Mouse (Mus musculus) kidney, postnatal 14 days (tissue): ENCODE measurements around the gene Wfikkn1.

ENCODE experiments used
- DNase-seq: peaks from one replicate; pipeline ENCODE4 v3.0.0; 2022; ENCODE audit warnings: mixed read lengths

Wfikkn1 gene

DNA sequence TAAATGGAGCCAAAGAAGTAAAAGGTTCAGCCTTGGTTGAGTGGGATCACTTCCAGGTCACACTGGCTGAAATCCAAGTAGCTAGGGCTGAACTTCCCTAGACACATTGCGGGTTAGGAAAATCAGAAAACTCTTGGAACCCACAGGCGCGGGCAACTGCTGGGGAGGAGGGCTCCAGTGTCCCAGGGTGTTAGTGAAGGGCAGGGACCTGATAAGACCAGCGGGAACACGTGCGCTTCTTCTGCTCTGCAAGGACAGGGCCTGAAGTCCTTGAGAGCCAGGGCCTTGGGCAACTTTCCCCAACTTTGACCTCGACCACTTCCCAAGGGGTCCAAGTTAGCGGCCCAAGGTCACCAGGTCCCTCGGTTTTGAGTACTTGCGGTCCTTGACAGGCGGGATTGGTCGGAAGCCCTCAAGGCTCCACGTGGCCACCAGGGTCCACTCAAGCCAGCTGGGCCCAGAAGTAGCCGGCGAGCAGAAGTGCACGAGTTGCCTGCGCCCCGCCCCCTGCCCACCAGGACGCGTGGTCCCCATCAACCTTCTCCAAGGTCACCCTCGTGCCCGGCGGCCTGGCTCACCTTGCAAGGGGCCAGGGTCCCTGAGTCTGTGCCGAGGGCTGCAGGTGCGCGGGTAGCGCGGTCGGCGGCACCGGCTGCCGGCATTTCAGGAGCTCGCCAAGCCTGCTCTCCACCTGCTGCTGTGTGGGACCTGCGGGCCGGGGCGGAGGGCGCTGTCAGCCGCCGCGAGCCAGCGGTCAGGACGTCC lies 12.6 kb downstream of the Wfikkn1 start:
- peak; percentile 80 for DNase-seq

DNA sequence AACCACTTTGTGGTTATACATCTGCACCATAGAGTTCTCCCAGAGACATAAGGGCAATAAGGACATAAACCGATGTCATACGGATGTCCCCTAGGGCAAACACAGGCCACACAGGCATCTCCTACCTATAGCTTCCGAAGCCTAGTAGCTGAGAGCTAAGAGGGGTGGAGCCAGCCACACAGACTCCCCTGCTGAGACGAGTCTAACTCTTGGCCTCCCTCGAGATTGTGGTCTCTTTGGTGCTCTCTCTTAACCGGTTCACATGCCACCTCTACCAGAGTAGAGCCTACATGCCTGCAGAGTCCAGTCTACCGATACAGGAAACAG lies 13.2 kb downstream of the Wfikkn1 start:
- DNase-seq, result no peak

GRCm38 (mm10) chr17:25866172-25866571 lies 14.5 kb downstream of the Wfikkn1 start:
- peak; percentile 52 for DNase-seq

GRCm38 (mm10) chr17:25865288-25865687 lies 15.4 kb downstream of the Wfikkn1 start:
- DNase-seq, result no peak

DNA sequence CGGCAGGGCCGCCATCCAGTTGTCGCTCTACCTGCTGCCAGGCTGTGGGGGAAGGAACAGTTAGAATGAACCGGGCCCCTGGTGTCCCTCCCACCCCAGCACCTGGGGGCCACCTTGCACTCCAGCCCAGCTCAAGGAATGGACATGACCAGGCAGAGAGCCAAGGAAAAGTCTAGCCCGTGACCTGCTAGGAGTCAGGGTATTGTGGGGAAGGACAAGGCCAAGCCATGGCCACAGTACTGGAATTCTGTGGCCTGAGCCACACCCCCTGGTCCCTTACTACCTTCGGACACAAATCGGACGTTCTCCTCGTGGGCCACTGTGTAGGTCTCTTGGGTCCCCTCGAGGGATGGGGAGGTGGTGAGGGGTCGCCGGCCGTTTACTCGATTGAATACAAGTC lies 16.3 kb downstream of the Wfikkn1 start:
- peak; percentile 54 for DNase-seq

GRCm38 (mm10) chr17:25863681-25864080 lies 17.0 kb downstream of the Wfikkn1 start:
- peak; percentile 48 for DNase-seq

DNA sequence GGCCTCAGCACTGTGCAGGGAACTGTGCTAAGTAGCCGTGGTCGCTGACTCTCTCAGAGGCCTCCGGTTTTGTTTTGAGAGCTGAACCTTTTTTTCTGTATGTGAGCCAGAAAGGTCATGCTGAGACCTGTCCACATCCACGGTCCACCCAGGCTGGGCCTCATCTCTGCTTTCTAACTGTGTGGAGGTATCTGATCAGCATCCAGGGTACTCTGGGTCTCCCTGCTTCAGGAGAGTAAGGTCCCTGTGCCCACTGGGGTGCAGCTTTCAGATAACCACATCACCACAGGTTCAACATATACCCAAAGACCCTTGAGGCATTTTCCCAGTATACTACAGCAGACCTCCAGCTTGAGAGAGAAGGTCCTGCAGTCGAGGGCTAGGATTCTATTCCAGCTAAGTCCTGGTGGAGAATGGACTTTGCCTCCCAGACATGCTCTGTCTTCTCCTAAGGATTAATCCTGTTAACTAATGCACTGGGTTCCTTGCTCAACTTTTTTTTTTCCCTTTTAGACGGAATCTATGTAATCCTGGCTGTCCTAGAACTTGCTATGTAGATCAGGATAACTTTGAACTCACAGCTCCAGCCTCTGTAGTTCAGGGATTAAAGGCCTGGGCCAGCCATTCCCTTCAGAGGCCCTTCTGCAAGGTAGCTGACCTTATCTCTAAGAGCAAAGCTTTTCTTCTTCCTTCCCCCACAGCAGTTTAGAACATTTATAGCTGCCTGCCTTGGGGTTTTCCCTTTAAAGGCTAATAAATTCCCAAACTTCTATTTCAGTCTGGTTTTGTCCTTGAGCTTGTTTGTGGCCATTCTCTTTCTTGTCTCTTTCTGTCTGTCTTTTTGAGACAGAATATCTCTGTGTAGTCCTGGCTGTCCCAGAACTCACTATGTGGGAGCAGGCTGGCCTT lies 18.7 kb downstream of the Wfikkn1 start:
- DNase-seq, result no peak

DNA sequence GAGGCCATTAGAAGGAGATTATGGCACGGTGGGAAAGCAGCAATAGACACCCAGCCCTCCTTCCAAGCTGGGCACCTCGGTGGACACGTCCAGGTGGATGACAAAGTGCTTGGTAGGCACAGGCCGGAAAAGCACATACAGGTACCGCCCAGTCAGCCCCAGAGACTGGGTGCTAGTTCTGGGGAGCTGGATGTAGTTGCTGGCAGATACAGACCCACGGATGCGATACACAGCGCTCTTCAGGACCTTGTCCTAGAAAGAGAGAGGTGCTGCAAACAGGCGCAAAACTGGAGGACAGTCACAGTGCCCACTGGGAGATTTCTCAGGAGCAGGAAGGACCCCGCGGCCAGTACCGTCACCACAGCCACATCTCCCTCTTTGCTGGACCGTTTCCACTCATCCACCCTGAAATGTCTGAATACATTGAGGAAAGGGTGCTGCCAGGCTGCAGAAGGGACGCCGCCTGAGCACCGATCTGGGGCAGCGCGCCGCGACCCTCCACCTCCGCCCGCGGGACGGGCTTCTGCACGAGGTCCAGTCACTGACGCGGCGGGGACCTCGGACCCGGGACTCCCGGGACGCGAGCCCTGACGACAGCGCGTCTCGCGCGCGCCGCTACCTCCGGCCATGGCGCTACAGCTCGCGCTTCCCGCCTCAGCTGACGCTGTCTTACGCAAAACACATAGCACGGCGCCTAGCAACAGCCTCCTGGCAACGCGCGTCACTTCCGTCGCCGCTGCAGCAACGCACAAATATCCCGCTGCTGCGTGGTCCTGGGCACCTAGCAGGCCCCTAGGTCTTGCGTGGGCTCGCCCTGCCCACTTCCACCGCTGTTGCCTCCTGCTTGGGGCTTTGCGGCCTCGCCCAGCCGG lies 19.6 kb downstream of the Wfikkn1 start, which contains the start of gene Wdr90:
Wdr90 (minus strand) TSS at position 670 of the 872 bp plus-strand sequence.
- peak; percentile 95 for DNase-seq

GRCm38 (mm10) chr17:25860229-25860628 lies 20.4 kb downstream of the Wfikkn1 start:
- no peak for DNase-seq

DNA sequence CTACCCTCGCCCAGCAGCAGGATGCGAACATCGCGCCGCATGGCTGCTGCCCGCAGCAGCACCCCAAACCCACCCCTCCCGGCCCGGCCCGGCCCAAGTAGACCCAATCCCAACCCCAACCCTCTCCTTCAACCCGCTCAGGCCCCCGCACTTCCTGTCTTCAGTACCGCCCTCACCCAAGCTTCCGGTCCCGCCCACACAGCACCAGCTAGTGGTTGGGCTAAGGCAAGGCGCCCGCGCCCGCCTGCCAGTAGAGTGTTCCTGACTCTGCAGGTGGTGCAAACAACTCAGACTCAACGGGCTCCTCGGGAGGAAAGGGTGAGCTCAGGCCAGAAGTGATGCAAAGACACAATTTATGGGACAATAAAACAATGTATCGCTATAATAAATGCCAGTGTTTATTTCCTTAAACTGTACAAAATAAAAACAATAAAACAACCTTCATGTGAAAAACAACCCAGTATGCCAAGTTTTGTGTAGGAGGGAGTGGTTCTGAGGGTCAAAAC lies 36.2 kb downstream of the Wfikkn1 start, which contains the start of gene Rhot2:
Rhot2 (minus strand) TSS at position 456 of the 506 bp plus-strand sequence.
- DNase-seq, result peak; percentile 96

GRCm38 (mm10) chr17:25843636-25844395 lies 36.8 kb downstream of the Wfikkn1 start:
- DNase-seq, result no peak

- DNase-seq, result no peak
Measured at GRCm38 (mm10) chr17:25843122-25843521, 37.5 kb downstream of the Wfikkn1 start.

DNA sequence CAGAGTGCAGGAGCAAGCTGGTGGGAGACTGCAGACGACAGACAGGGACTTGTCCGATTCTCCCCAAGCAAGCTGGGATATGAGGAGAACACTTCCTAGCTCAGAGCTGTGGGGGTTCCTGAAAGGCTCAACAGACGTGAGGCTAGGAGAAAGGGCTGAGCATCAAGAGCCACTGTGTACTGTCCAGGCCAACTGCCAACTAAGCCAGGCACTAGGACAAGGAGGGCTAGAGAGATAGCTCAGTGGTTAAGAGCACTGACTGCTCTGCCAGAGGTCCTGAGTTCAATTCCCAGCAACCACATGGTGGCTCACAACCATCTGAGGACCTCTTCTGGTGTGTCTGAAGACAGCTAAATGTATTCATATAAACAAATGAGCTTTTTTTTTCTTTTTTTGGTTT lies 38.1 kb downstream of the Wfikkn1 start:
- DNase-seq, result no peak

- no peak for DNase-seq
Measured at GRCm38 (mm10) chr17:25841117-25841880, 39.4 kb downstream of the Wfikkn1 start, which contains the start of gene Gm20683. Gm20683 (minus strand) TSS chr17:25841763.

DNA sequence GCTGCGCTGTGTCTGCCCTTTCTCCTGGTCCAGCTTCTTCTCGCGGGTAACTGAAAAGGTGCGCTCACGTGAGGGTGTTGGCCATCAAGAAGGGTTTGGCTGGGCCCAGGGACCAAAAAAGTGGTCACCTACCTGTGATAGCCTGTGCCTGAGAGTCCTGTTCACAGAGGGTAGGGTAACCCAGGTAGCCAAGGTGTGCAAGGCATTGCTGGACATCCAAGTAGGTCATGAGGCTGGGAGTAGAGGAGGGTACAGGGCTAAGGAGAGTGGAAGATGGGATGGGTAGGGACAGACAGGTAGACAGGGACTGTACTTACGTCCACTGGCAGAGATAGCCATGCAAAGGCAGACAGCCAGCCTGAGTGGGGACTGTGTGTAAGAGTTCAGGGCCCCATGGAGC lies 40.1 kb downstream of the Wfikkn1 start:
- DNase-seq, result no peak

DNA sequence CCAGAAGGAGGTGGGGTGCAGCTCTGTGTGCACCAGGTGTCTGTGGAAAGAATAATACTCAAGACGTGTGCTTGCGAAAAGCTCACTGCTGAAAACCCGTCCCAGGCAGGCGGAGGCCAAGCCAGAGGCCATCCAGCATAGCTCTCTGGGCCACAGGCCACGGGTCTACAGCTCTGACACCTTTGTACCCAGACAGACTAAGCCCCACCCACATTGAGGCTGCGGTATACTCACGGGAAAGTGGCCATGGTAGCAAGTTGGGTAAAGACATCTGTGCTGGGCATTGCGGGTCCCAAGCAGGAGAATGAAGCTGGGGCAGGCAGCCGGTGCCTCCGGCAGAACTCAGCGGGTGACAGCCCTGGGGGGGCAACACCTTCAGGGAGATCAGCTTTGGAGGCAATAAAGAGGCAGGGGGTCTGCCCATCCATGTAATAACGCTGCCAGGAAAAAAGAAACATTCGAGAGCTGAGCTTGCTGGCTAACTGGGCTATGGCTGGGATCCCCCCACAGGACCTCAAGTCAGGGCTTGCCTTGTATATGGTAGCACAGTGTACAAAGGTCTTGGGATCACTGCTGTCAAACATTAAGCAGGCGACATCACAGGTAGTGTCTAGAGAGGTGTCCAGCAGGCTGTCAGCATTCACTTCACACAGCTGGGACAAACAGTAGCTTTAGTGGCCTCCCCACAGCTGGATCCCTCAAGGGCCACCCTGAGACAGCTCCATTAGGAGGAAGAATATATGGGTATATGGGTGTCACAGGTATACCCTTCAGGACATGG lies 41.0 kb downstream of the Wfikkn1 start:
- peak; percentile 64 for DNase-seq

- DNase-seq, result no peak
Measured at GRCm38 (mm10) chr17:25838904-25839303, 41.8 kb downstream of the Wfikkn1 start.

DNA sequence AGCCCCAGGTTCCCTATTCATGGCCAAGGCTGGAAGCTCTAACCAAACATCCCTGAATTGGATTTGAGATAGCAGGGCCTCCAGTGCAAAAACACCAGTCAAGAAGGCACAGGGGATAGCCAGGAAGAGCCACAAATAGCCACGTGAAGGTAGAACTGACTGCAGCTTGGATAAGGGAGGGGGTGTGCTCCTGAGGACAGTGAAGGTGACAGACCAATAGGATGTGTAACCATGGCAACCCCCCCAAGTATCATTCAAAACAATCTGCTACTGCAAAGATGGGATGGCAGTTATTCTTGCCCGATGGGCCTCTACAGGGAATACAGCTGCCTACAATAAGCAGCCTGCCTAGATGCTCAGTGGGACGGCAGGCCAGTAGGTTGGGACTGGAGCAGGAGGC lies 43.1 kb downstream of the Wfikkn1 start:
- no peak for DNase-seq

- DNase-seq, result peak; percentile 85
Measured at GRCm38 (mm10) chr17:25837076-25837410, 43.6 kb downstream of the Wfikkn1 start, which contains the start of gene Rhbdl1. Rhbdl1 (minus strand) TSS chr17:25837295.
